Mouse (Mus musculus): ENCODE measurements around the gene Spi1. TPM values are rescaled to one million over a fixed set of nuclear protein-coding genes. Genes with fewer than 3 reads are reported as not detected.

The Spi1 gene
- polyA plus RNA-seq, 1 experiment from 2014 or later = 2.4 TPM

- Histone ChIP-seq H3K4me2 (ENCODE audit: low read length) (no peak overlapping the region), H3K27ac (replicated peaks; ENCODE audit: low read depth, low read length) (no peak overlapping the region), H3K36me3 (ENCODE audit: control insufficient read depth, insufficient read depth, low read length) (peaks cover 10% of the 10 kb centered on the region), H3K4me1 (ENCODE audit: control insufficient read depth, insufficient read depth, low read length) (no peaks in the 10 kb centered on the region), H3K4me3 (replicated peaks; ENCODE audit: low read depth, low read length) (no peak overlapping the region), H3K27me3 (ENCODE audit: control insufficient read depth, insufficient read depth, low read length) (no peaks in the 10 kb centered on the region), H3K9me3 (ENCODE audit: control insufficient read depth, low read length) (no peaks in the 10 kb centered on the region), H3K9ac (replicated peaks; ENCODE audit: low read length) (no peak overlapping the region)
- 93% methylated on average over 3 of the region's 3 CpGs for WGBS
- DNase-seq (no peak), ATAC-seq (ENCODE audit: low FRiP score, low TSS enrichment) (no peak)
These were observed 49.8 kb downstream of the Spi1 start for GRCm38 (mm10) chr2:91132035-91132434.

GRCm38 (mm10) chr2:91136513-91137412 lies 54.6 kb downstream of the Spi1 start:
- no peaks in the 10 kb centered on the region for H3K9me3 ChIP-seq (ENCODE audit: control insufficient read depth, low read length)
- H3K9ac ChIP-seq (replicated peaks; ENCODE audit: low read length) = no peak overlapping the region
- H3K27me3 ChIP-seq (ENCODE audit: control insufficient read depth, insufficient read depth, low read length) = no peaks in the 10 kb centered on the region
- ATAC-seq (ENCODE audit: low FRiP score, low TSS enrichment) (no peak), DNase-seq (no peak)
- WGBS = 88% methylated on average over 11 of the region's 11 CpGs
- H3K36me3 ChIP-seq (ENCODE audit: control insufficient read depth, insufficient read depth, low read length) = peaks cover 56% of the 10 kb centered on the region
- no peak overlapping the region for H3K4me2 ChIP-seq (ENCODE audit: low read length)
- H3K4me1 ChIP-seq (ENCODE audit: control insufficient read depth, insufficient read depth, low read length) = no peaks in the 10 kb centered on the region
- H3K27ac ChIP-seq (replicated peaks; ENCODE audit: low read depth, low read length) = no peak overlapping the region
- H3K4me3 ChIP-seq (replicated peaks; ENCODE audit: low read depth, low read length) = no peak overlapping the region

- Histone ChIP-seq H3K27ac (replicated peaks; ENCODE audit: low read depth, low read length) (no peak overlapping the region), H3K4me2 (ENCODE audit: low read length) (no peak overlapping the region), H3K9ac (replicated peaks; ENCODE audit: low read length) (no peak overlapping the region), H3K4me1 (ENCODE audit: control insufficient read depth, insufficient read depth, low read length) (no peaks in the 10 kb centered on the region), H3K27me3 (ENCODE audit: control insufficient read depth, insufficient read depth, low read length) (no peaks in the 10 kb centered on the region), H3K4me3 (replicated peaks; ENCODE audit: low read depth, low read length) (no peak overlapping the region), H3K36me3 (ENCODE audit: control insufficient read depth, insufficient read depth, low read length) (peaks cover 63% of the 10 kb centered on the region), H3K9me3 (ENCODE audit: control insufficient read depth, low read length) (no peaks in the 10 kb centered on the region)
- DNase-seq (no peak), ATAC-seq (ENCODE audit: low FRiP score, low TSS enrichment) (no peak)
- 88% methylated on average over 6 of the region's 6 CpGs for WGBS
These were observed 55.3 kb downstream of the Spi1 start for GRCm38 (mm10) chr2:91137481-91137880.

GRCm38 (mm10) chr2:91139311-91139710 lies 57.1 kb downstream of the Spi1 start:
- Histone ChIP-seq H3K4me1 (ENCODE audit: control insufficient read depth, insufficient read depth, low read length) (no peaks in the 10 kb centered on the region), H3K9ac (replicated peaks; ENCODE audit: low read length) (no peak overlapping the region), H3K9me3 (ENCODE audit: control insufficient read depth, low read length) (no peaks in the 10 kb centered on the region), H3K36me3 (ENCODE audit: control insufficient read depth, insufficient read depth, low read length) (peaks cover 82% of the 10 kb centered on the region), H3K4me3 (replicated peaks; ENCODE audit: low read depth, low read length) (no peak overlapping the region), H3K27ac (replicated peaks; ENCODE audit: low read depth, low read length) (no peak overlapping the region), H3K27me3 (ENCODE audit: control insufficient read depth, insufficient read depth, low read length) (no peaks in the 10 kb centered on the region), H3K4me2 (ENCODE audit: low read length) (no peak overlapping the region)
- 80% methylated on average over 5 of the region's 5 CpGs for WGBS
- DNase-seq (no peak), ATAC-seq (ENCODE audit: low FRiP score, low TSS enrichment) (no peak)

GRCm38 (mm10) chr2:91139764-91140163 lies 57.6 kb downstream of the Spi1 start:
- H3K36me3 ChIP-seq (ENCODE audit: control insufficient read depth, insufficient read depth, low read length) = peaks cover 86% of the 10 kb centered on the region

GRCm38 (mm10) chr2:91142920-91143319 lies 60.7 kb downstream of the Spi1 start:
- no peak for ATAC-seq (ENCODE audit: low FRiP score, low TSS enrichment)
- Histone ChIP-seq H3K4me1 (ENCODE audit: control insufficient read depth, insufficient read depth, low read length) (no peaks in the 10 kb centered on the region), H3K4me3 (replicated peaks; ENCODE audit: low read depth, low read length) (no peak overlapping the region), H3K36me3 (ENCODE audit: control insufficient read depth, insufficient read depth, low read length) (peaks cover 99% of the 10 kb centered on the region), H3K27me3 (ENCODE audit: control insufficient read depth, insufficient read depth, low read length) (no peaks in the 10 kb centered on the region), H3K27ac (replicated peaks; ENCODE audit: low read depth, low read length) (no peak overlapping the region), H3K9me3 (ENCODE audit: control insufficient read depth, low read length) (no peaks in the 10 kb centered on the region), H3K9ac (replicated peaks; ENCODE audit: low read length) (no peak overlapping the region), H3K4me2 (ENCODE audit: low read length) (no peak overlapping the region)
- WGBS = 96% methylated on average over 6 of the region's 6 CpGs
- no peak for DNase-seq

More at GRCm38 (mm10) chr2:91139764-91140163, 57.6 kb downstream of the Spi1 start:
- no peak for ATAC-seq (ENCODE audit: low FRiP score, low TSS enrichment)
- 75% methylated on average over 8 of the region's 8 CpGs for WGBS
- Histone ChIP-seq H3K9me3 (ENCODE audit: control insufficient read depth, low read length) (no peaks in the 10 kb centered on the region), H3K27ac (replicated peaks; ENCODE audit: low read depth, low read length) (no peak overlapping the region), H3K27me3 (ENCODE audit: control insufficient read depth, insufficient read depth, low read length) (no peaks in the 10 kb centered on the region), H3K4me1 (ENCODE audit: control insufficient read depth, insufficient read depth, low read length) (no peaks in the 10 kb centered on the region), H3K4me2 (ENCODE audit: low read length) (no peak overlapping the region), H3K9ac (replicated peaks; ENCODE audit: low read length) (no peak overlapping the region), H3K4me3 (replicated peaks; ENCODE audit: low read depth, low read length) (no peak overlapping the region)
- DNase-seq = no peak

GRCm38 (mm10) chr2:91143401-91143800 lies 61.2 kb downstream of the Spi1 start:
- no peaks in the 10 kb centered on the region for H3K27me3 ChIP-seq (ENCODE audit: control insufficient read depth, insufficient read depth, low read length)
- no peak overlapping the region for H3K9ac ChIP-seq (replicated peaks; ENCODE audit: low read length)
- DNase-seq (no peak), ATAC-seq (ENCODE audit: low FRiP score, low TSS enrichment) (no peak)
- H3K9me3 ChIP-seq (ENCODE audit: control insufficient read depth, low read length) = no peaks in the 10 kb centered on the region
- H3K27ac ChIP-seq (replicated peaks; ENCODE audit: low read depth, low read length) = no peak overlapping the region
- peaks cover 95% of the 10 kb centered on the region for H3K36me3 ChIP-seq (ENCODE audit: control insufficient read depth, insufficient read depth, low read length)
- no peaks in the 10 kb centered on the region for H3K4me1 ChIP-seq (ENCODE audit: control insufficient read depth, insufficient read depth, low read length)
- WGBS = 98% methylated on average over 11 of the region's 11 CpGs
- H3K4me3 ChIP-seq (replicated peaks; ENCODE audit: low read depth, low read length) = no peak overlapping the region
- H3K4me2 ChIP-seq (ENCODE audit: low read length) = no peak overlapping the region

GRCm38 (mm10) chr2:91148101-91148500 lies 65.9 kb downstream of the Spi1 start:
- H3K36me3 ChIP-seq (ENCODE audit: control insufficient read depth, insufficient read depth, low read length) = peaks cover 89% of the 10 kb centered on the region
- no peak overlapping the region for H3K9ac ChIP-seq (replicated peaks; ENCODE audit: low read length)
- H3K4me3 ChIP-seq (replicated peaks; ENCODE audit: low read depth, low read length) = no peak overlapping the region
- DNase-seq (no peak), ATAC-seq (ENCODE audit: low FRiP score, low TSS enrichment) (no peak)
- H3K4me2 ChIP-seq (ENCODE audit: low read length) = no peak overlapping the region
- no peaks in the 10 kb centered on the region for H3K9me3 ChIP-seq (ENCODE audit: control insufficient read depth, low read length)
- H3K4me1 ChIP-seq (ENCODE audit: control insufficient read depth, insufficient read depth, low read length) = no peaks in the 10 kb centered on the region
- no peaks in the 10 kb centered on the region for H3K27me3 ChIP-seq (ENCODE audit: control insufficient read depth, insufficient read depth, low read length)
- no peak overlapping the region for H3K27ac ChIP-seq (replicated peaks; ENCODE audit: low read depth, low read length)

- Histone ChIP-seq H3K4me1 (ENCODE audit: control insufficient read depth, insufficient read depth, low read length) (no peaks in the 10 kb centered on the region), H3K4me2 (ENCODE audit: low read length) (no peak overlapping the region), H3K27me3 (ENCODE audit: control insufficient read depth, insufficient read depth, low read length) (no peaks in the 10 kb centered on the region), H3K4me3 (replicated peaks; ENCODE audit: low read depth, low read length) (no peak overlapping the region), H3K27ac (replicated peaks; ENCODE audit: low read depth, low read length) (no peak overlapping the region), H3K36me3 (ENCODE audit: control insufficient read depth, insufficient read depth, low read length) (peaks cover 87% of the 10 kb centered on the region), H3K9ac (replicated peaks; ENCODE audit: low read length) (no peak overlapping the region), H3K9me3 (ENCODE audit: control insufficient read depth, low read length) (no peaks in the 10 kb centered on the region)
- WGBS = 87% methylated on average over 1 of the region's 1 CpGs
- no peak for ATAC-seq (ENCODE audit: low FRiP score, low TSS enrichment)
- DNase-seq = no peak
These were observed 69.1 kb downstream of the Spi1 start for GRCm38 (mm10) chr2:91151331-91151730.

Data from midbrain, embryonic 14.5 days (tissue).